Mouse (Mus musculus): ENCODE measurements around the gene Catip. TPM values are rescaled to one million over a fixed set of nuclear protein-coding genes. Genes with fewer than 3 reads are reported as not detected.
A peak's percentile ranks its signal among the peaks of the same experiment; 100 is the strongest.
"Not testable (repeated sequence)": the region's sequence is repeated elsewhere in the genome, so short reads cannot be mapped to it uniquely, and the experiment has no call there.

Gene Catip
- polyA plus RNA-seq (2015; fragmentation: Nextera tagmentation; extraction: Ambion mirVana), result 1.0 and 1.2 TPM in 2 replicates

GRCm38 (mm10) chr1:74361812-74362211, at the start of gene Catip:
Gene Catip (plus strand): TSS chr1:74362108.
- no peak within 1 kb of the TSS for H3K27ac ChIP-seq (ENCODE audit: low read length)
- 0% methylated on average over 2 of the region's 2 CpGs for WGBS
- no peak within 1 kb of the TSS for H3K4me2 ChIP-seq (ENCODE audit: low read length)
- H3K4me1 ChIP-seq (replicated peaks; ENCODE audit: control insufficient read depth, insufficient read depth, low read length), result no peaks in the 10 kb centered on the region
- H3K4me3 ChIP-seq (replicated peaks; ENCODE audit: low read length), result no peak within 1 kb of the TSS
- no peaks in the 10 kb centered on the region for H3K9me3 ChIP-seq (ENCODE audit: control insufficient read depth, low read length)
- peak; percentile 86 for ATAC-seq
- no peaks in the 10 kb centered on the region for H3K27me3 ChIP-seq (replicated peaks; ENCODE audit: control insufficient read depth, insufficient read depth, low read length)
- H3K36me3 ChIP-seq (ENCODE audit: control insufficient read depth, insufficient read depth), result no peaks in the 10 kb centered on the region
- no peak within 1 kb of the TSS for H3K9ac ChIP-seq (replicated peaks; ENCODE audit: low read depth, low read length)

GRCm38 (mm10) chr1:74313049-74313692, 48.7 kb upstream of the Catip start:
- 2% methylated on average over 3 of the region's 3 CpGs for WGBS
- H3K9me3 ChIP-seq (ENCODE audit: control insufficient read depth, low read length), result no peaks in the 10 kb centered on the region
- H3K4me2 ChIP-seq (ENCODE audit: low read length), result no peak overlapping the region
- no peak overlapping the region for H3K9ac ChIP-seq (replicated peaks; ENCODE audit: low read depth, low read length)
- no peak overlapping the region for H3K27ac ChIP-seq (ENCODE audit: low read length)
- no peaks in the 10 kb centered on the region for H3K4me1 ChIP-seq (replicated peaks; ENCODE audit: control insufficient read depth, insufficient read depth, low read length)
- ATAC-seq, result peak; percentile 72
- no peak overlapping the region for H3K4me3 ChIP-seq (replicated peaks; ENCODE audit: low read length)
- no peaks in the 10 kb centered on the region for H3K36me3 ChIP-seq (ENCODE audit: control insufficient read depth, insufficient read depth)
- H3K27me3 ChIP-seq (replicated peaks; ENCODE audit: control insufficient read depth, insufficient read depth, low read length), result no peaks in the 10 kb centered on the region

- Histone ChIP-seq H3K9me3 (ENCODE audit: control insufficient read depth, low read length) (no peaks in the 10 kb centered on the region), H3K27me3 (replicated peaks; ENCODE audit: control insufficient read depth, insufficient read depth, low read length) (no peaks in the 10 kb centered on the region), H3K27ac (ENCODE audit: low read length) (no peak overlapping the region), H3K4me3 (replicated peaks; ENCODE audit: low read length) (no peak overlapping the region), H3K9ac (replicated peaks; ENCODE audit: low read depth, low read length) (no peak overlapping the region), H3K4me2 (ENCODE audit: low read length) (no peak overlapping the region), H3K4me1 (replicated peaks; ENCODE audit: control insufficient read depth, insufficient read depth, low read length) (no peaks in the 10 kb centered on the region), H3K36me3 (ENCODE audit: control insufficient read depth, insufficient read depth) (no peaks in the 10 kb centered on the region)
- no peak for ATAC-seq
- 94% methylated on average over 3 of the region's 3 CpGs for WGBS
These were observed 47.1 kb upstream of the Catip start for GRCm38 (mm10) chr1:74314796-74315195.

DNA sequence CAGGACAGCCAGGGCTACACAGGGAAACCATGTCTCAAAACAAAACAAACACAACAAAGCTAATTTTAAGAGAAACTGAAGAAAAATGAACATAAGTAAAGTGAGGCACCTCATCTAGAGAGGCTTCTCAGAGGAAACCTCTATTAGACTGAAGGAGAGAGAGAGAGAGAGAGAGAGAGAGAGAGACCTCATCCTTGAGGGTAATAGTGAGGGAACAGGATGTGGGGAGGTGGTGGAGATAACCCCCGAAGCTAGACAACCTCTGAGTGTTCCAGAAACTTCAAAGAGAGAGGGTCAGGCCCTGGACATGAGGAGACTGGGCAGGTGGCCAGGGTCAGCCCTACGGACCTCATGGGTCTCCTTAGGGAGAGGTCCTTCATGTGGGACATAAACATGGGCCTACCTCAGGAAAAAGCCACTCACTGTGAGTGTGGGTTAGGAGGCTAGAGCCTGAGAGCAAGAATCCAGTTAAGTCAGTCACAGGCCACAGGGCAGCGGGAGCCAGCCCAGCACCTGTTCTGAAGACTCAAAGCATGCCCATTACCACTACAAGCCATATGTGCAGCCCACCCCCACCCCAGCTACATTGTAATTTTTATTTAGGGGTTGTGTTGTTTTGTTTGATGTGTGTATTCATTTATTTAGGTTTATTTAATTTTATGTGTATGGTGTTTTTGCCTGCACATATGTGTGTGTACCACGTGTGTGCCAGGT, 45.6 kb upstream of the Catip start:
- Histone ChIP-seq H3K27ac (ENCODE audit: low read length) (no peak overlapping the region), H3K9me3 (ENCODE audit: control insufficient read depth, low read length) (no peaks in the 10 kb centered on the region), H3K4me1 (replicated peaks; ENCODE audit: control insufficient read depth, insufficient read depth, low read length) (no peaks in the 10 kb centered on the region), H3K27me3 (replicated peaks; ENCODE audit: control insufficient read depth, insufficient read depth, low read length) (no peaks in the 10 kb centered on the region), H3K4me2 (ENCODE audit: low read length) (no peak overlapping the region), H3K36me3 (ENCODE audit: control insufficient read depth, insufficient read depth) (no peaks in the 10 kb centered on the region), H3K9ac (replicated peaks; ENCODE audit: low read depth, low read length) (no peak overlapping the region), H3K4me3 (replicated peaks; ENCODE audit: low read length) (no peak overlapping the region)
- WGBS, result 87% methylated on average over 4 of the region's 4 CpGs
- no peak for ATAC-seq

- no peak for ATAC-seq
- no peak overlapping the region for H3K9ac ChIP-seq (replicated peaks; ENCODE audit: low read depth, low read length)
- H3K36me3 ChIP-seq (ENCODE audit: control insufficient read depth, insufficient read depth), result no peaks in the 10 kb centered on the region
- H3K9me3 ChIP-seq (ENCODE audit: control insufficient read depth, low read length), result no peaks in the 10 kb centered on the region
- no peak overlapping the region for H3K27ac ChIP-seq (ENCODE audit: low read length)
- no peaks in the 10 kb centered on the region for H3K27me3 ChIP-seq (replicated peaks; ENCODE audit: control insufficient read depth, insufficient read depth, low read length)
- no peaks in the 10 kb centered on the region for H3K4me1 ChIP-seq (replicated peaks; ENCODE audit: control insufficient read depth, insufficient read depth, low read length)
- H3K4me2 ChIP-seq (ENCODE audit: low read length), result no peak overlapping the region
- WGBS, result 93% methylated on average over 3 of the region's 3 CpGs
- no peak overlapping the region for H3K4me3 ChIP-seq (replicated peaks; ENCODE audit: low read length)
These were observed 43.2 kb upstream of the Catip start for GRCm38 (mm10) chr1:74318711-74319110.

DNA sequence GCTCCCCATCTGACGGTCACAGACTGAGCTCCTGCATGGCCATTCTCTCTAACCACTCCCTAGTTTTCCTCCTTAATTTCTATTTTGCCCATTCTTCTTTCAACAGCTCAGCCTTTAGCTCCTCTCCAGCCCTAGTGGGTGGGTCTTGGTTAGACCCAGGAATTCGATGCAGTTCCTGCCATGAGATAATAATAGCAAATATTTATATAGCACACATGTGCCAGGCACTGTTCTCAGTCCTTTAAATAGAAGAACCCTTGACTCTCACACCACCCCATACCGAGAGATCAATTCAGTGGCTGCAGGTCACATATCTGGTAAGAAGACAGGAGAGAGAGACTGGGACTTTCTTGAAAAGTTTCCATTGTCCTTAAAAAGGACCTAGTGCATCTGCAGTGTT, 40.5 kb upstream of the Catip start:
- Histone ChIP-seq H3K4me3 (replicated peaks; ENCODE audit: low read length) (no peak overlapping the region), H3K9ac (replicated peaks; ENCODE audit: low read depth, low read length) (no peak overlapping the region), H3K9me3 (ENCODE audit: control insufficient read depth, low read length) (no peaks in the 10 kb centered on the region), H3K4me1 (replicated peaks; ENCODE audit: control insufficient read depth, insufficient read depth, low read length) (no peaks in the 10 kb centered on the region), H3K36me3 (ENCODE audit: control insufficient read depth, insufficient read depth) (no peaks in the 10 kb centered on the region), H3K4me2 (ENCODE audit: low read length) (no peak overlapping the region), H3K27ac (ENCODE audit: low read length) (no peak overlapping the region), H3K27me3 (replicated peaks; ENCODE audit: control insufficient read depth, insufficient read depth, low read length) (no peaks in the 10 kb centered on the region)
- WGBS, result 88% methylated on average over 3 of the region's 3 CpGs
- ATAC-seq, result no peak

DNA sequence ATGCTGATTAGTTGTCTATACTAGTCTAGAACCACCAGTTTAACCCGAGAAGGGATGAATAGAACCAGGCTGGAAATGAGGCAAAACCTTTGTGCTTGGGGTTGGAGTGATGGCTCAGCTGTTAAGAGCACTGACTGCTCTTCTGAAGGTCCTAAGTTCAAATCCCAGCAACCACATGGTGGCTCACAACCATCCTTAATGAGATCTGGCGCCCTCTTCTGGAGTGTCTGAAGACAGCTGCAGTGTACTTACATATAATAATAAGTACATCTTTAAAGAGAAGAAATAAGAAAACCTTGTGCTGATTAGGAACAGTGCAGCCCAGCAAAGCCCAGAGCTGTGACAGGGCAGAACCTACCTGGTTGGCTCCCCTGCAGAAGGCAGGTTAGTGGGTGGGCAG, 35.0 kb upstream of the Catip start:
- H3K27ac ChIP-seq (ENCODE audit: low read length); H3K9ac ChIP-seq (replicated peaks; ENCODE audit: low read depth, low read length); H3K36me3 ChIP-seq (ENCODE audit: control insufficient read depth, insufficient read depth); H3K4me1 ChIP-seq (replicated peaks; ENCODE audit: control insufficient read depth, insufficient read depth, low read length); ATAC-seq; H3K4me3 ChIP-seq (replicated peaks; ENCODE audit: low read length); H3K27me3 ChIP-seq (replicated peaks; ENCODE audit: control insufficient read depth, insufficient read depth, low read length); H3K4me2 ChIP-seq (ENCODE audit: low read length); H3K9me3 ChIP-seq (ENCODE audit: control insufficient read depth, low read length): not testable (repeated sequence)
- 65% methylated on average over 2 of the region's 2 CpGs for WGBS

DNA sequence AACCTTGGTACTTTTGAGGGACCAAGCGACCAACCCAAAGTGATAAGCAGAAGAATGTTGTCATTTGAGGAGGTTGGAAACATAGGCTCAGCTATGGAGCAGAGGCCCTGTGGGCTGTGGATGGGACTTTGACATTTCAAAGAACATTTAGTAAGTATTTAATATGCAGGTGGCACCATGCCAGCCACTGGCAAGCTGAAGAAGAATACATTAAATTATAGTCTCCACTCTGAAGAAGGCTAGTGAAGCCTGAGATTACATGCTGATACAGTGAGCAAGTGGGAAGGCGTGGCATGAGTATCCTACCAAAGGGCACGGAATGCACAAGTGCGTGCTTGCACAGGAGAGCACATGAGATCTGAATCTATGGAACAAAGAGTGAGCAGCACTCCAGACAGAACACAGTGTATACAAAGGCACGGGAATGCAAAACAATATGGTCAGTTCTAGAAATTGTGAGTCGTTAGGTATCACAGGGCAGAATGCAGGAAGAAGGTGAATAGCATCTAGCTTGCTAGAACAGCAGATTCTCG, 31.9 kb upstream of the Catip start:
- Histone ChIP-seq H3K9me3 (ENCODE audit: control insufficient read depth, low read length) (no peaks in the 10 kb centered on the region), H3K27ac (ENCODE audit: low read length) (no peak overlapping the region), H3K27me3 (replicated peaks; ENCODE audit: control insufficient read depth, insufficient read depth, low read length) (no peaks in the 10 kb centered on the region), H3K36me3 (ENCODE audit: control insufficient read depth, insufficient read depth) (no peaks in the 10 kb centered on the region), H3K4me2 (ENCODE audit: low read length) (no peak overlapping the region), H3K4me1 (replicated peaks; ENCODE audit: control insufficient read depth, insufficient read depth, low read length) (peaks cover 19% of the 10 kb centered on the region), H3K4me3 (replicated peaks; ENCODE audit: low read length) (no peak overlapping the region), H3K9ac (replicated peaks; ENCODE audit: low read depth, low read length) (no peak overlapping the region)
- ATAC-seq, result no peak
- WGBS, result 57% methylated on average over 7 of the region's 7 CpGs

DNA sequence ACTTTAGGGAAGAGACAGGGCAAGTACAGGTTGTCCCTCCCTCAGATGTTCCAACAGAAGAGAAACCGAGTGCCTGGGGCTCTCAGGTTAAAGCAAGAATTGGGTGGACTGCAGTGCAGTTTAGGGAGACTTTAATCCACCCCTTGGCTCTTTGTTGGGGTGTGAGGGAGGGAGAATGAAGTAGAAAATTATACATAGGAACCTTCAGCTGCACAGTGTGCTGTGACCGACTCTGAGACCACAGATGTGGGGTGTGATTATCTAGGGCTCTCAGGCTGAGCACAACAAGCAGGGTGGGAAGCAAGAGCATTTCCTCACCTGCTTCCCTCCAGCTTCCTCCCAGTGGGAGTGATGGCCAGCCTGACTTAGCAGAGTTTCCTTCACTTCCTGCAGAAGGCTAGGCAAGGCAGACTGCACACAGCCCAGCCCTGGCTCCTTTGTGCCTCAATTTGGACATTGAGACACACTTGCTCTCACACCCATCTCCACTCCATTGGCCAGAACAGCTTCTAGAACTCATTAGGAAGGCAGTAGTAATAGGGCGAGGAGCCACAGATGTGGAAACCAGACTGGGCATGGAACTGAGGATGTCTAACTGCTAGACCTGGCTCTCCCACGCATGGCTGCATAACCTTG, 30.7 kb upstream of the Catip start:
- no peak overlapping the region for H3K4me2 ChIP-seq (ENCODE audit: low read length)
- H3K27me3 ChIP-seq (replicated peaks; ENCODE audit: control insufficient read depth, insufficient read depth, low read length), result no peaks in the 10 kb centered on the region
- peaks cover 19% of the 10 kb centered on the region for H3K4me1 ChIP-seq (replicated peaks; ENCODE audit: control insufficient read depth, insufficient read depth, low read length)
- 83% methylated on average over 4 of the region's 4 CpGs for WGBS
- ATAC-seq, result no peak
- no peak overlapping the region for H3K4me3 ChIP-seq (replicated peaks; ENCODE audit: low read length)
- H3K9ac ChIP-seq (replicated peaks; ENCODE audit: low read depth, low read length), result no peak overlapping the region
- H3K36me3 ChIP-seq (ENCODE audit: control insufficient read depth, insufficient read depth), result no peaks in the 10 kb centered on the region
- no peaks in the 10 kb centered on the region for H3K9me3 ChIP-seq (ENCODE audit: control insufficient read depth, low read length)
- no peak overlapping the region for H3K27ac ChIP-seq (ENCODE audit: low read length)

Measured in forebrain, embryonic 16.5 days (tissue).